Mouse (Mus musculus) cortical plate, adult 2 months (tissue): ENCODE data around the gene Psmg4.

Source experiments
- CTCF ChIP-seq: fragments of 200-500 bp; IDR thresholded peaks from 2 replicates; pipeline ENCODE4 v1.5.1; 2011; ENCODE audit warnings: mild to moderate bottlenecking, control low read depth, low read length; ENCODE audit not compliant: insufficient read depth; ENCODE audit errors: extremely low read depth
- POLR2A ChIP-seq: fragments of 200-500 bp; IDR thresholded peaks from 2 replicates; pipeline ENCODE4 v1.6.1; 2011; ENCODE audit warnings: mild to moderate bottlenecking, low read length, control low read depth; ENCODE audit not compliant: insufficient read depth; ENCODE audit errors: extremely low read depth

GRCm38 (mm10) chr13:34222985-34223384, 60.2 kb downstream of the Psmg4 start:
- no peak for TF ChIP-seq CTCF
- no peak for TF ChIP-seq POLR2A
